ENCODE assay signal across 29 mouse cellular contexts in genomic region chr12:25281438-25281837, GRCm38 (mm10).
DNase-seq lines count a peak whose midpoint lies in the region; ATAC-seq and TF ChIP-seq lines count a peak whose summit lies in the region.
"Had no signal": no experiment of that assay in that cellular context is flagged by ENCODE, and none has a peak within 500 bp of the region (broad histone marks: within the 10 kb centered on the region; RNA-seq: fewer than 3 reads in every experiment).

No protein-coding gene starts in this region.

- peak; percentile 28 for DNase-seq in intestine, embryonic 14.5 days (ENCODE audit: low spot score)
- peak; percentile 48 for DNase-seq in splenic B cell, adult 2 months (ENCODE audit: low read depth, low spot score)
- no peak for DNase-seq in left cerebral cortex, postnatal 36 days (ENCODE audit: low spot score in 2 of 2)
- no peak for DNase-seq in testis, postnatal 10 days (ENCODE audit: low spot score)
- DNase-seq: adrenal gland, postnatal 10 days; cerebellum, adult 11-12 months; cerebellum, adult 9-11 months; forebrain, postnatal 0 days; gastrocnemius, postnatal 14 days; heart, postnatal 4 days; kidney, adult 8-10 months; kidney, postnatal 4 days; lung, postnatal 4 days; right cerebral cortex, postnatal 14 days; thymus, postnatal 14 days had no signal

- no peak overlapping the region for H3K27ac ChIP-seq in intestine, embryonic 14.5 days (ENCODE audit: low read depth)
- H3K27ac ChIP-seq in intestine, embryonic 16.5 days (ENCODE audit: low read length) = no peak overlapping the region
- H3K27ac ChIP-seq in bone marrow macrophage, adult 2 months (ENCODE audit: insufficient read depth, low read depth, low read length) = peak overlapping the region; percentile 41
- H3K27ac ChIP-seq in macrophage = peak overlapping the region; percentile 61
- H3K27ac ChIP-seq: embryonic facial prominence, embryonic 10.5 days; embryonic facial prominence, embryonic 15.5 days; forebrain, embryonic 12.5 days; hindbrain, embryonic 14.5 days; limb, embryonic 10.5 days; limb, embryonic 15.5 days; midbrain, embryonic 10.5 days; neural tube, embryonic 13.5 days; stomach, embryonic 15.5 days had no signal

- 81% methylated on average over 1 of the region's 1 CpGs for whole genome bisulfite sequencing in intestine, embryonic 14.5 days
- WGBS in intestine, embryonic 16.5 days = 77% methylated on average over 1 of the region's 1 CpGs
- 13% methylated on average over 1 of the region's 1 CpGs for WGBS in macrophage (ENCODE audit: missing documents)

- H3K36me3 ChIP-seq in intestine, embryonic 14.5 days (ENCODE audit: control insufficient read depth, insufficient read depth, low read length) = no peaks in the 10 kb centered on the region
- H3K36me3 ChIP-seq in intestine, embryonic 16.5 days (ENCODE audit: control insufficient read depth, insufficient read depth, low read length) = no peaks in the 10 kb centered on the region
- H3K36me3 ChIP-seq in macrophage (ENCODE audit: inconsistent target) = no peaks in the 10 kb centered on the region
- no peaks in the 10 kb centered on the region for H3K36me3 ChIP-seq in splenic B cell, adult 2 months (ENCODE audit: control insufficient read depth, insufficient read depth, low read length, poor library complexity, severe bottlenecking)
- H3K36me3 ChIP-seq: embryonic facial prominence, embryonic 10.5 days; embryonic facial prominence, embryonic 15.5 days; forebrain, embryonic 12.5 days; limb, embryonic 10.5 days; limb, embryonic 15.5 days; midbrain, embryonic 10.5 days; neural tube, embryonic 13.5 days; stomach, embryonic 15.5 days had no signal

- no peaks in the 10 kb centered on the region for H3K4me1 ChIP-seq in intestine, embryonic 14.5 days (replicated peaks; ENCODE audit: control insufficient read depth, insufficient read depth, low read length)
- H3K4me1 ChIP-seq in intestine, embryonic 16.5 days (ENCODE audit: control insufficient read depth, insufficient read depth, low read length) = no peaks in the 10 kb centered on the region
- H3K4me1 ChIP-seq in bone marrow macrophage, adult 2 months (ENCODE audit: control insufficient read depth, insufficient read depth, low read length) = peaks cover 36% of the 10 kb centered on the region
- H3K4me1 ChIP-seq: embryonic facial prominence, embryonic 15.5 days; limb, embryonic 15.5 days; neural tube, embryonic 13.5 days; stomach, embryonic 15.5 days had no signal

- no peak overlapping the region for H3K4me3 ChIP-seq in intestine, embryonic 14.5 days (ENCODE audit: low read depth, low read length)
- H3K4me3 ChIP-seq in intestine, embryonic 16.5 days (ENCODE audit: low read length) = no peak overlapping the region
- no peak overlapping the region for H3K4me3 ChIP-seq in bone marrow macrophage, adult 2 months (ENCODE audit: insufficient read depth, low read length)
- H3K4me3 ChIP-seq in macrophage (ENCODE audit: inconsistent target) = no peak overlapping the region
- H3K4me3 ChIP-seq: embryonic facial prominence, embryonic 10.5 days; embryonic facial prominence, embryonic 15.5 days; forebrain, embryonic 12.5 days; limb, embryonic 10.5 days; limb, embryonic 15.5 days; midbrain, embryonic 10.5 days; neural tube, embryonic 13.5 days; stomach, embryonic 15.5 days had no signal

- H3K79me2 ChIP-seq in macrophage (ENCODE audit: inconsistent target) = no peaks in the 10 kb centered on the region

- ATAC-seq in intestine, embryonic 14.5 days (replicated peaks; ENCODE audit: low FRiP score, low TSS enrichment, low read depth) = no peak
- ATAC-seq in intestine, embryonic 16.5 days = no peak
- ATAC-seq: forebrain, postnatal 0 days; Patski had no signal

- H3K9ac ChIP-seq in intestine, embryonic 14.5 days (ENCODE audit: low read length) = no peak overlapping the region
- H3K9ac ChIP-seq in intestine, embryonic 16.5 days (ENCODE audit: low read depth, low read length) = no peak overlapping the region
- H3K9ac ChIP-seq: embryonic facial prominence, embryonic 15.5 days; forebrain, embryonic 12.5 days; forebrain, postnatal 0 days; hindbrain, embryonic 14.5 days; limb, embryonic 15.5 days; neural tube, embryonic 13.5 days; stomach, embryonic 15.5 days had no signal

- H3K27me3 ChIP-seq in intestine, embryonic 14.5 days (replicated peaks; ENCODE audit: control insufficient read depth, insufficient read depth, low read length) = no peaks in the 10 kb centered on the region
- no peaks in the 10 kb centered on the region for H3K27me3 ChIP-seq in intestine, embryonic 16.5 days (replicated peaks; ENCODE audit: control insufficient read depth, insufficient read depth, low read length)
- H3K27me3 ChIP-seq in splenic B cell, adult 2 months (ENCODE audit: control insufficient read depth, insufficient read depth, low read length, poor library complexity, severe bottlenecking) = no peaks in the 10 kb centered on the region
- H3K27me3 ChIP-seq: embryonic facial prominence, embryonic 15.5 days; forebrain, embryonic 12.5 days; limb, embryonic 15.5 days; neural tube, embryonic 13.5 days; Patski; stomach, embryonic 15.5 days had no signal

- no peaks in the 10 kb centered on the region for H3K9me3 ChIP-seq in intestine, embryonic 14.5 days (ENCODE audit: control insufficient read depth, low read length)
- H3K9me3 ChIP-seq in intestine, embryonic 16.5 days (ENCODE audit: control insufficient read depth, low read length) = no peaks in the 10 kb centered on the region
- H3K9me3 ChIP-seq: embryonic facial prominence, embryonic 10.5 days; embryonic facial prominence, embryonic 15.5 days; forebrain, embryonic 12.5 days; limb, embryonic 10.5 days; limb, embryonic 15.5 days; midbrain, embryonic 10.5 days; neural tube, embryonic 13.5 days; stomach, embryonic 15.5 days had no signal

- no peak for TF ChIP-seq POLR2A in bone marrow macrophage, adult 2 months (IDR thresholded peaks at IDR 0.05; ENCODE audit: borderline replicate concordance, low read depth, low read length)

- TF ChIP-seq CTCF in bone marrow macrophage, adult 2 months (IDR thresholded peaks at IDR 0.05; ENCODE audit: low read depth, low read length) = no peak

- intact Hi-C loops in left cerebral cortex, postnatal 36 days (cut with DNase I) = no loop called here

- no peak overlapping the region for H3K4me2 ChIP-seq in intestine, embryonic 14.5 days (ENCODE audit: low read length)
- H3K4me2 ChIP-seq in intestine, embryonic 16.5 days (ENCODE audit: low read depth, low read length) = no peak overlapping the region
- H3K4me2 ChIP-seq: embryonic facial prominence, embryonic 15.5 days; forebrain, embryonic 12.5 days; heart, embryonic 11.5 days; hindbrain, embryonic 14.5 days; limb, embryonic 15.5 days; neural tube, embryonic 13.5 days; stomach, embryonic 15.5 days had no signal

Comparison
In these comparisons a context has a peak if more than half of its experiments do, and no peak if none do; other contexts are left out.
1. DNase-seq: peak in intestine, embryonic 14.5 days (single experiment) and splenic B cell, adult 2 months (single experiment); none in left cerebral cortex, postnatal 36 days (0 of 2) and testis, postnatal 10 days (single experiment).
2. H3K27ac ChIP-seq: peak in bone marrow macrophage, adult 2 months (single experiment) and macrophage (single experiment); none in intestine, embryonic 14.5 days (single experiment) and intestine, embryonic 16.5 days (single experiment).